Mouse (Mus musculus): ENCODE measurements around the gene 4930435E12Rik. TPM values are rescaled to one million over a fixed set of nuclear protein-coding genes. Genes with fewer than 3 reads are reported as not detected.
A peak's percentile ranks its signal among the peaks of the same experiment; 100 is the strongest.
"Not testable (repeated sequence)": the region's sequence is repeated elsewhere in the genome, so short reads cannot be mapped to it uniquely, and the experiment has no call there.

4930435E12Rik gene
- total RNA-seq (2021), result not detected
- long read RNA-seq, experiment 1, result 0 reads
- long read RNA-seq, experiment 2, result 0 reads

- DNase-seq (ENCODE audit: low spot score), result no peak
Measured at GRCm38 (mm10) chr16:38828649-38829048, at the start of gene 4930435E12Rik. TSS of gene 4930435E12Rik (minus strand) at chr16:38828749.

- DNase-seq (ENCODE audit: low spot score), result no peak
Measured at GRCm38 (mm10) chr16:38874481-38874880, 45.9 kb upstream of the 4930435E12Rik start.

- no peak for DNase-seq (ENCODE audit: low spot score)
Measured at GRCm38 (mm10) chr16:38873231-38873630, 44.7 kb upstream of the 4930435E12Rik start.

GRCm38 (mm10) chr16:38864358-38864757 is 35.8 kb upstream of the 4930435E12Rik start:
- no peak for DNase-seq (ENCODE audit: low spot score)

DNA sequence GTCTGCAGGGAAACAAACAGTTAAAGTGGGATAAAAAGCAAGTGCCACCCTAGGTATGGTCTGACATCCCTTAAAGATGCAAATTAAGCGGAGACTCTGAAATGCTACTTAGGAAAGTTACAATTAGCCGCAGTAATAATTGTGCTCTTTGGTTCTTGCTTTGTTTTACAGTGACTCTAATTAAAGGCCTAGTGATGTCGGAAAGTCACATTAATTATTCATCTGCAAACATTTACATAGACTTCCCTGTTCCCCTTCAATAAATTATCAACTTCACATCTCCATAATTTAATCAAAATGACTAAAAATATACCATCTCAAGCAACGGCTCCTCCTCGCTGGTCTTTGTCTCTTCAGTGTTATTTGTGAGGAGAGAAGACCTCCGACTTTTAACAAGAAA is 32.0 kb upstream of the 4930435E12Rik start:
- no peak for DNase-seq (ENCODE audit: low spot score)

- DNase-seq (ENCODE audit: low spot score), result peak; percentile 9
Measured at GRCm38 (mm10) chr16:38858120-38858749, 29.7 kb upstream of the 4930435E12Rik start.

DNA sequence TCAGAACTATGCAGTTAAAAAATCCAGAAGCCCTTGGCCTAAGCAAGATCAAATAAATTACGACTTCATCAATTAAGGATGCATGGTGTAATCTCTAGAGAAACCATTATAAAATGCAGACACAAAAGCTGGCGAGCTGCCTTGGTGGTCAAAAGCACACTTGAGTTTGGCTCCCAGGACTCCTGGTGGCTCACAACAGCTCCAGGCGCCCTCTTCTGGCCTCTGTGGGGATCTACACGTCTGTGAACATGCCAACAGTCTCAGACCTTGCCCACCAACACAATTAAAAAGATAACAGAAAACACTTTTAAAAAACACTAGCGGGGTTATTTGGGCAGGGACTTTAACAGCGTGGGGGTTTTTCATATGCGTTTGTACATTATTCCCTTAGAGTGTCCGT is 16.0 kb downstream of the 4930435E12Rik start:
- DNase-seq (ENCODE audit: low spot score), result peak; percentile 57

- DNase-seq (ENCODE audit: low spot score), result no peak
Measured at GRCm38 (mm10) chr16:38810196-38810595, 18.4 kb downstream of the 4930435E12Rik start.

DNA sequence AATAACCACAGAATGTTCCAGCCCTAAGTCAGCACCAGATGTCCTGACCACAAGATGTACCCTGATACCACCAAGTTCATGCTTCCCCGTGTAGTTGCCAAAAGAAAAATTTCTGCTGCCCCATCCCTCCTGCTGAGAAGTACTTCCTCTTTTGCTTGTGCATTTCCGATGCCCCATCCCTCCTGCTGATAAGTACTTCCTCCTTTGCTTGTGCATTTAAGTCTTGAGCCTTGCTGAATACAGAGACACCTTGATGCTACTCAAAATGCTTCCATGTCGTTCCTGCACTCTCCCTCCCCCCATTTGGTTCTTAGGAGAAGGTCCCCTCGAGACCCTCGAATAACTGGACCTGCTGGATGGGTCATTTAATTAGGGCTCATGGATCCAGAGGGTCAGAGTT is 20.8 kb downstream of the 4930435E12Rik start:
- not testable (repeated sequence) for DNase-seq (ENCODE audit: low spot score)

DNA sequence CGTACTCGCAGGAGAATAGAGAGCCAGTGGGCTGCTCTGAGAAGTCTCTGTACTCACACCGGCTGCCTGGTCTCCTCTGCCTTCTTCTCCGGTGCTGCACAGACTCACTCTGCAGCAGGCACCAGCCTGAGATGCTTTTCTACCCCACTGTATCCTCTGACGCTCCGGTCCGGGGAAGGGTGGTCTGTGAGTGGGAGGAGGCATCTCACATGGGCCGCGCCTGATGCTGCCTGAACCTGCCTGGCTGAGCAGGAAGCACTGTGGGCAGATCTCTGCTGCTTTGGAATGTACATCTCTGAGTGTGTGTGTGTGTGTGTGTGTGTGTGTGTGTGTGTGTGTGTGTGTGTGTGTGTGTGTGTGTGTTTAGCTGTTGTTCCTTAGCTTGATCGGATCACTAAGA is 28.5 kb downstream of the 4930435E12Rik start, which contains the start of gene Upk1b:
Upk1b (minus strand) TSS at position 238 of the 400 bp plus-strand sequence.
- DNase-seq (ENCODE audit: low spot score), result no peak

- DNase-seq (ENCODE audit: low spot score), result no peak
Measured at GRCm38 (mm10) chr16:38798957-38799450, 29.5 kb downstream of the 4930435E12Rik start.

DNA sequence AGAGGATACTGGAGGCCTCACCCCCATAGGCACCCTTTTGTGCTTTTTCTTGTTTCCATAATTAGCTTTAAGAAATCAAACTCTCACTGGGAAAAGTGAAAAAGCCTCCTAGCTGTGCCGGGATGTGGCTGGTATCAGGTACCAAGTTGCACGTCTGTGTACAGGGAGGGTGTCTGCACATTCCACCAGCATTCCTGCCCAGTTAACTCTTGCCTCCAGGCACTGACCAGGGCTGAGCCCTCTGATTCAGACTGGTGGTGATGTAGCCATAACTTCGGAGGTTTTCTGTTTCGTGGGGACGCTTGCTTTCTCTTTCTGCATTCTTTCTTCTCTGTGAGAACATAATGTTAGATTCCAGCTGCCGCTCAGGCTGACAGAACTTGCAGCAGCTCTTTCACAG is 35.4 kb downstream of the 4930435E12Rik start:
- DNase-seq (ENCODE audit: low spot score), result no peak

- DNase-seq (ENCODE audit: low spot score), result no peak
Measured at GRCm38 (mm10) chr16:38789966-38790365, 38.6 kb downstream of the 4930435E12Rik start.

DNA sequence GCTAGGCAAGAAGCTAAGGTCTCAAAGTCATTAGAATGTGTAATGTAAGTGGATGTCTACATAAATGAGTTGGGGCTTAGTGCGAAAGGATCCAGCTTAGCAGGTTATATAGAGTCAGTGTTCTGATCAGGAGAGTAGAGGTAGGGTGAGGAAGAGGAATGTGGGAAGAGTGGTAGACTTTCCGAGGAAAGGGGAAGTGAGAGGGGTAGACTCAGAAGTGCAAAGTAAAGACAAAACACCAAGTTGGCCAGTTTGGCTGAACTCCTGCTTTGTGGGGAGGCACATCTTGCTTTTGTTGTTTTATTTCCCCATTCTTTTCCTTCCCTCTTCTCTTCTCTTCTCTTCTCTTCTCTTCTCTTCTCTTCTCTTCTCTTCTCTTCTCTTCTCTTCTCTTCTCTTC is 39.5 kb downstream of the 4930435E12Rik start:
- no peak for DNase-seq (ENCODE audit: low spot score)

GRCm38 (mm10) chr16:38785301-38785700 is 43.2 kb downstream of the 4930435E12Rik start:
- DNase-seq (ENCODE audit: low spot score), result no peak

- no peak for DNase-seq (ENCODE audit: low spot score)
Measured at GRCm38 (mm10) chr16:38782524-38783067, 46.0 kb downstream of the 4930435E12Rik start.

- DNase-seq (ENCODE audit: low spot score), result no peak
Measured at GRCm38 (mm10) chr16:38781946-38782345, 46.6 kb downstream of the 4930435E12Rik start.

- DNase-seq (ENCODE audit: low spot score), result no peak
Measured at GRCm38 (mm10) chr16:38780960-38781572, 47.5 kb downstream of the 4930435E12Rik start.

GRCm38 (mm10) chr16:38776342-38776741 is 52.2 kb downstream of the 4930435E12Rik start:
- no peak for DNase-seq (ENCODE audit: low spot score)

DNA sequence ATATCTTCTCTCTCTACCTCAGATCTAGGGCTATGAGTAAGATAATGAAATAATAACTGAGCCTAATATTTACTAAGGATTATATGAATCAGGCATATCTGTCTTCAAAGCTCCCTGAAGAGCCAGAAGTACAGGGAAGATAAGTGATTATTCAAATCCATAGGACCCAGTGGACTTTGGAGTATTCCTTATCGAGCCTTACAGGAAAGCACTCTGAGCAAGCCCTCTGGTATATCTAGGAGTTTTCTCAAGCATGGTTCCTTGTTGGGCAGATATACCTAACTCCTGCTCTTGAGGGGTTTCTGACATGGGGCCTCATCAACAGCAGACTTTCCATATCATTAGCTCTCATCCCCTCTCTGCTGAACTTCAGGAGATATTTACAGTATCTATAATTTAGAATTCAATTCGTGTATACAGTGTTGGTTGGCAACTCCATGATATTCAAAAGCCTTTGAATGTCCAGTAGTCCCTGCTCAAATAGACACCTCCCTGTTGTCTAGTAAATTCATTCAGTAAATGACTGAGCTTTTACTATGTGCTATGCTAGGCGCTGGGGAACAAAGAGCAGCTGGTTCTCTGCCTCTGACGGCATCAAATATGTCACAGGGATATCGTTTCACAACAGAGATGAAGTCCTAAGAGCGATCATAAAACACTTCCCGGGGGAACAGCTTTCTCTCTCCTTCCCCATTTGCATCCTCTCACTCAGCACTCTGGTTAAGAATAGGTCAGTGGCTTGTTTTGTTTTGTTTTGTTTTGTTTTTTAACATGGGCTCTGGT is 53.4 kb downstream of the 4930435E12Rik start:
- DNase-seq (ENCODE audit: low spot score), result no peak

DNA sequence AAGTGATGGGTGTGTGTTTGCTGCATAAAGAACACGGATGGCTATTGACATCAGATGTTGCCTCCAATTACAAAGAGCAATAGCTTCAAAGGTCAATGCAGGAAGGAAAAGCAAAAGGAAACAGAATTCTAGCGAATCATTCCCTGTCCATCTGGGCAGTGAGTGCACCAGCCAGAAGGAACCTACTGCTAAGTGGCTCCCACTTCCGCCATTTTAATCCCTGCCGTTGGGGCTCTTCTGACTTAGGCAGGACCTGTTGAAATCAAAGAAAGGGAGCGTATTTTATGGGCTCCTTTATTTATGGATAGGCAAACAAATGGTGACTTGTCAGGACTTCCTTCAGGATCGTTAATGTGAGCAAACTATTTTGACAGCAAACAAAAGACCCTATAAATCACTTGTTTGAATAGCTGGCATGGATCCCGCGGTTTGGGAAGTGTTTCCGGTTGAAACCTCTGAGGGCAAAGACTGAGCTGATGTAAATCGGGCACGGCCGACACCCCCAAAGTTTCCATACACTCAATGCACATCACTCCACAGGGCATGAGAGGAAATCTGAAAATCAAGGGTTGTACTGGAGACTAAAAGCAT is 55.5 kb downstream of the 4930435E12Rik start:
- DNase-seq (ENCODE audit: low spot score), result no peak

Data from gastrocnemius, adult 18-20 months (tissue).